Mouse (Mus musculus) B cell, adult 2 months (primary cell): ENCODE results near the gene Ids.
"Not testable (repeated sequence)": the region's sequence is repeated elsewhere in the genome, so short reads cannot be mapped to it uniquely, and the experiment has no call there.

ENCODE experiments used
- DNase-seq, 2 experiments: peaks; one replicate each; pipeline ENCODE4 v3.0.0; 2022

The Ids gene

GRCm38 (mm10) chrX:70364661-70365613, at the start of gene Ids:
TSS of gene Ids (minus strand) at chrX:70365084.
- DNase-seq = peak; percentile 88 to 90

DNA sequence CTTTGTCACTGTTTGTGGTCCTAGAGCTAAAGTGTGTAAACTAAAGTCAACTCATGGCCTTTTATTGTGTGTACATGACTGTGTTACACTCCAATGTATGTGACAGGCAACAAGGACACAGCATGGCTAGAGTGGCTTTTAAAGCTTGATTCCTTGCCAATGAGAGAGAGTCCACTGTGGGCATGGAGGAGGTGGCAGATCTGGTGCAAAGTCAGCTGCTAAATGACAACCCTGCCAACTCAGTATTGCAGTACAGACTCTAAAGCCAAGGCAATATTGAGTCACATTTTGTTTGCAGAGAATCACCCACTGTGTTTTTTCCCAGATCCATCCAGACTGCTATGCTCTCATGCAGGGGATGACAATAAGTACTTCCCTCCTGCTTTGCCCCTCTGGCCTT, 27.8 kb upstream of the Ids start:
- DNase-seq = not testable (repeated sequence)

- no peak for DNase-seq
These were observed 21.1 kb upstream of the Ids start for GRCm38 (mm10) chrX:70385962-70386351.

DNA sequence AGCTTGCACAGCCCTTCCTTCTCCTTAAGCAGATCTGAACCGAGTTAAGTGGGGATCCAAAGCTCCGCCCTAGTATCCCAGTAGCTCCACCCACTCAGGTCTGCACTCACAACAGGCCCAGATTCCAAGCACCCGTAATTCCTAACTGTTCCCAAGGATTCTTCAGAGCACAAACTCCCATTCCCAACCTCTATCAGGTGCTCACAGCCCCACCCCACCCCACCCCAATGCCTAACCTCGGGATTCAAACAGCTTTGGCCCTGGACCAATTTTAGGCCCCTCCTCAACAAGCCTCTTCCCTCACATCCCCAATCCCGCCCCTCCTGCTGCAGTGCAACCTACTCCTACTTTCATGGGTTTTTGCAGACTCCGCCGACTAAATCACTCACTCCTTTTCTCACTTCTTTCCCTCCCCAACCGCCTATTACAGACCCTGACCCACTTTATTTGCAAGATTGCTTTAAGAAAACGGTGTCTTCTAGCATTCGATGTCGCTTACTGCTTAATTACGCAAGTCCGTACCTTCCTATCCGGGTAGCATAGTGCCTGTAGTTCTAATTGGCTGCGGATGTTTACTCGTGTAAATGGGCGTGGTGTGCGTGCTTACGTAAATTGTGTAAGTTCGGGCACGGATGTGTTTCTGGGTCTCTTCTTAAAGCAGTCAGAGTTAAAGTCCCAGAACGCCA, 20.5 kb upstream of the Ids start, which contains the start of gene 1110012L19Rik:
1110012L19Rik (plus strand) TSS at position 602 of the 686 bp plus-strand sequence.
- DNase-seq = peak; percentile 73 to 76

- no peak for DNase-seq
These were observed 20.0 kb upstream of the Ids start for GRCm38 (mm10) chrX:70384917-70385275.

- DNase-seq = peak in 1 of 2 experiments; percentile 6
These were observed 9.7 kb upstream of the Ids start for GRCm38 (mm10) chrX:70374469-70375110.

DNA sequence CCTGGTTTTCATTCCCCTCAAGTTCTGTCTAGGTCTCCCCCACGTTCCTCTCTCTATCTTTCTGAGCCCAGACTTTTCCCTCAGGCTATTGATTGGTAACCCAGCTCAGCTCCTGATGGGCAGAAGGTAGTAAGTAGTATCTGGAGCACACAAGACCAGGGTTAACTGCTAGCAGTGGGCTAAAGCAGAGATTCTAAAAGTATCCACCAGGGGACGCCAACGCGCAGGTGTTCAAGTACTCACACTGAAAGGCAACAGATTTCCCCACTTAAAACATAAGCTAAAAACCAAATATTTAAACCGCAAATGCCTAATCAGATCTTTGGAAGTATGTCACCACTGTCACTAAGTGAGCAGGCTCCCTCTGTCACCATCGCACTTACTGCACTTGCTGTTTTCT, 4.9 kb upstream of the Ids start:
- not testable (repeated sequence) for DNase-seq

GRCm38 (mm10) chrX:70364202-70364601, 682 bp downstream of the Ids start:
- DNase-seq = no peak

GRCm38 (mm10) chrX:70363446-70363845, 1.4 kb downstream of the Ids start:
- DNase-seq = no peak

GRCm38 (mm10) chrX:70362985-70363384, 1.9 kb downstream of the Ids start:
- DNase-seq = no peak

DNA sequence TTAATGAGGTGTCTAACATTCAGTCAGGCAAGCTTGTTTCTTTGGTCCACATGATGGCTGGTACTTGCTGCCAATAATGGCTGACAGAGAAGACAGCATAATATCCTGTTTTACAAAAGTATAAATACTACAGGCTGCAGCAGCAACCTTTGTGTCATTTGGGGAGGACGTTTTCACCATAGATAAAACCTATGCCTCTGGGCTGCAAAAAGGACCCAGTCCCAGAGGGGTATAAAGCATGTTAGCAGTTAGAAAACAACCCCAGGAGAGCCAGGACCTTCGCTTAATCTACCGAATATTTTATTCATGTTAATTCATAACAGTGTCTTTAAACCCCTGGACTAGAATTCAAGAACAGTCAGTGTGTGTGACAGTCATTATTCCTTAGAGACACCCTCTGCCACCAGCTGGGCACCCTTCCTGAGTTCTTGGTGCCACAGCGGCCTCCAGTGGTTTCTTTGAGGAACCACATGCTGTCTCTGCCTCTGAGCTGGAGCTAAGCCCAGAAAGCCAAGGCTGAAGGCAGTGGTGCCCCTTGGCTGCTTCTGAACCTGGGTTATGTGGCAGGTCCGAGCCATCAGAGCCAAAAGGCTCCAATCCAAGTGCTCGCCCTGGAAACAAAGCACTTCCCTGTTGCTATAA, 34.6 kb downstream of the Ids start:
- peak; percentile 16 to 27 for DNase-seq

DNA sequence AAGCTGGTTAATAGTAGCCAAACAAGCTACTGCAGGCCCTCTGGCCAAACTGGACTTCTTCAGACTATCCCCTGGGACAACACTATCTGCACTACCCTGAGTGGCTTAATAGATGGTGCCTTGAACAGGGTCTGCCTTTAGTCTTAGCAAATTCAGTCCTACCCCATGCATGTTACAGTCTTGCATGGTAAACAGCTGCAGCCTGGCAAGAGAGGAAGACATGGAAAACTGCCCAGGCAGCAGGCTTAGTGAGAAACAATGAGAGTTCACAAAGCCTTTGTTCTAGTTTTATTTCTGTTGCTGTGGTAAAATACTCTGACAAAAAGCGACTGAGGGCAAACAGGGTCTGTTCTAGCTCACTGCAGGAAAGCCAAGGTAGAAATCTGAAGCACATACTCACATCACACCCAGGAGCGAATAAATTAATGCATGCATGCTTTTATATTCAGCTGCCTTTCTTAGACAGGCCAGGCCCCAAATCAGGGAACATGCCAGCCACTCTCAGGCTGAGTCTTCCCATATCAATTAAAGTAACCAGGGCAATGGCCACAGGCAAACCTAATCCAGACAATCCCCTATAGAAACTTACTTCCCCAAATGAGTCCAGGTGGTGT, 36.2 kb downstream of the Ids start:
- no peak for DNase-seq

GRCm38 (mm10) chrX:70327656-70328055, 37.2 kb downstream of the Ids start:
- no peak for DNase-seq

DNA sequence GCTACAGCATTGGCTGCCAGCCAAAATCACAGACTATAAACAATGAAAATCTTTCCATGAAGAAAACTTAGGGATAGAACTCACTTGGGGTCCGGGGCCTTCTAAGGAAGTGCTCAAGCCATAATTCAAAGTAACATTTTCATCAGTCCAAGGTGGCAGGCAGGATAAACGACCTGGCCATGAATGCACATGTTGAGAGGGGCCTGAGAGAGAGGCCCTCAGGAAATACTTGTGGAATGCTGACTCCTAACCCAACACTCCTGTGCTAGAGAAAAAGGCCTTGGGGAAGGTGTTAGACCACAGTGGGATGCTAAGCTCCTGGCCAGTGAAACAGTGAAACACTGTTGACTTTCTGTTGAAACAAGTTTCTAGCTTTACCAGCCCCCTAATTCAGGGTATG, 45.6 kb downstream of the Ids start:
- no peak for DNase-seq

DNA sequence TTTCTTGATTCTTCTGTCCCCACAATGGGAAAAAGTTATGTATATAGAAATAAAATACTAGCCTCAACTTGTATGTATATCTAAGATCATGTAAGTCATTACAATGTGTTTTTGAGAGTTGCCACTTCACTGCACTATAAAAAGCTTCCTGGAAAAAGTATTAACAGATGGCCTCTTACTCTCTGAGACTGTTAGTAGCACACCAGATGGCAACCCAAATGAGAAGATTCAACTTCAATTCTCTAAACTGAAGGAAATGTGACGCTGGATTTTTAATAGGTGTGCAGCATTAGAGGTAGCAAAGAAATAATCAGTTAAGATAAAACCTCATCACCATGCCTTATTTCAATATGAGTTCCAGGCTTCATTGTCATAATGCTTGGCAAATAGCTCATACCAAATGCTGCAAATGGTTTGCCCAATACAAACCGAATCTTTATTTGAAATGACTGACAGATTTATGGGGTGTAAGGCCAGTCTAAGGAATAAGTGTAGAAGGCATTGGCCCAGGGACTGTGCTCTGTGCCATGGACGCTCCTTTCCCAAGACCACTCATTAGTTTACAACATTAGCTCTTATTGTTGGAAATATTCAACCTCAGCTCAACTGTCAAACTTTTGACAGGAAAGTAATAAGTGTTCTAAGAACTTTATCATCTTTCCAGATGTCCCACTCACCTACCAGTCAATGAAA, 49.8 kb downstream of the Ids start:
- no peak for DNase-seq
